Mouse (Mus musculus): ENCODE results near the gene Wdr26.

- TF ChIP-seq GATA1 (IDR thresholded peaks at IDR 0.05; ENCODE audit: low read length): no peak
- no peak for TF ChIP-seq TAL1 (IDR thresholded peaks at IDR 0.05; ENCODE audit: low read length)
Measured at GRCm38 (mm10) chr1:181146187-181146586, 65.6 kb downstream of the Wdr26 start.
